Mouse (Mus musculus) lung, adult 2 months (tissue): Measurements from ENCODE around the gene Pld2.

ENCODE experiments used
- CTCF ChIP-seq: fragments of 200-500 bp; IDR thresholded peaks from 2 replicates; pipeline ENCODE4 v1.5.1; 2011; ENCODE audit warnings: mild to moderate bottlenecking, low read length, control low read depth; ENCODE audit not compliant: insufficient read depth
- POLR2A ChIP-seq: fragments of 200-500 bp; IDR thresholded peaks from 2 replicates; pipeline ENCODE4 v1.6.1; 2011; ENCODE audit warnings: low read depth, mild to moderate bottlenecking, control low read depth, low read length, borderline replicate concordance; ENCODE audit errors: extremely low read depth

DNA sequence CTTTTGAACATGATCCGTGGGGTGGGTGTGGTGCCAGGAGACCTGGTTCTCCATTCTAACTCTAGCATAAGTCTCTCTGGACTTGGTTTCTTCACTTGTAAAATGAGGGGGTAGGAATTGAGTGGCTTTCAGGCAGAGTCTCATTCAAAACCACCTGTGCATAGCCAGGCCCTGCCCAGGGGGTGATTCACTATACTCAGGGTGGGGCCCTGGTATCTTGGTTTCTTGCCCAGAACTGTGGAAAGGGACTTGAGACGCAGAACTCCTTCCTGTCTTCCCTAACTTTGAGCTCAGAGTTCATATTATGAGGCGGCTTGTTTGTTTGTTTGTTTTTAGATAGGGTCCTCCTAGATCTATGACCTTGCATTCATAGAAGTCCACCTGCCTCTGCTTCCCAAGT, 37.3 kb downstream of the Pld2 start:
- TF ChIP-seq CTCF (no peak), POLR2A (no peak)
